Mouse (Mus musculus) heart, postnatal 0 days (tissue): ENCODE data around the gene Camk2d. TPM values are rescaled to one million over a fixed set of nuclear protein-coding genes. Genes with fewer than 3 reads are reported as not detected.
A peak's percentile ranks its signal among the peaks of the same experiment; 100 is the strongest.

ENCODE experiments used
- ATAC-seq: fragments of 200-750 bp; cut with Nextera tagmentation; 2 replicates; pipeline ENCODE4 v1.8.0; 2017; ENCODE audit warnings: low read depth, moderate number of reproducible peaks, moderate library complexity; ENCODE audit not compliant: insufficient read depth
- DNase-seq: peaks from one replicate; pipeline ENCODE4 v3.0.0-alpha.2; 2016; ENCODE audit warnings: low spot score
- H3K27ac ChIP-seq: fragments of 300-500 bp; sonication (generic); 2 replicates; pipeline ENCODE4 v1.5.1; 2014; ENCODE audit warnings: low read depth, mild to moderate bottlenecking
- H3K27me3 ChIP-seq: fragments of 300-500 bp; sonication (generic); 2 replicates; pipeline ENCODE4 v1.6.1; 2014; ENCODE audit warnings: low read length, mixed read lengths; ENCODE audit not compliant: control insufficient read depth, insufficient read depth
- H3K36me3 ChIP-seq: fragments of 300-500 bp; sonication (generic); replicated peaks from 2 replicates; pipeline ENCODE4 v1.6.1; 2014; ENCODE audit warnings: low read length, mixed read lengths; ENCODE audit not compliant: control insufficient read depth, insufficient read depth
- H3K4me1 ChIP-seq: fragments of 300-500 bp; sonication (generic); 2 replicates; pipeline ENCODE4 v1.6.1; 2014; ENCODE audit warnings: antibody characterized with exemption; ENCODE audit not compliant: control insufficient read depth, insufficient read depth
- H3K4me2 ChIP-seq: fragments of 300-500 bp; sonication (generic); 2 replicates; pipeline ENCODE4 v1.6.1; 2014; ENCODE audit warnings: low read depth, mild to moderate bottlenecking, low read length, moderate library complexity
- H3K4me3 ChIP-seq: fragments of 300-500 bp; sonication (generic); 2 replicates; pipeline ENCODE4 v1.5.1; 2014; ENCODE audit warnings: low read depth, low read length
- H3K9ac ChIP-seq: fragments of 300-500 bp; sonication (generic); replicated peaks from 2 replicates; pipeline ENCODE4 v1.6.1; 2014; ENCODE audit warnings: low read depth, low read length, mixed read lengths
- H3K9me3 ChIP-seq: fragments of 300-500 bp; sonication (generic); replicated peaks from 2 replicates; pipeline ENCODE4 v1.6.1; 2016; ENCODE audit warnings: low read length; ENCODE audit not compliant: control insufficient read depth
- CTCF ChIP-seq: IDR thresholded peaks from 2 replicates; pipeline ENCODE4 v1.5.1; 2016; ENCODE audit warnings: antibody characterized with exemption, control low read depth, low read depth
- EP300 ChIP-seq: IDR thresholded peaks from 2 replicates; pipeline ENCODE4 v1.6.1; 2016; ENCODE audit warnings: antibody characterized with exemption, low read depth
- WGBS: fragments of 180-500 bp; shearing (Covaris S2); extraction: QIAGEN DNeasy Blood & Tissue Kit; methylation state at CpG from one replicate; pipeline ENCODE4 v1.1.7; 2014; 5-methylcytosine and 5-hydroxymethylcytosine counted together
- polyA plus RNA-seq: library from polyadenylated mRNA; unstranded; fragments of >200 nt; fragmentation: Nextera tagmentation; extraction: Ambion mirVana; gene quantifications from 2 replicates; pipeline ENCODE4 v1.2.1, GENCODE M21; 2015
- total RNA-seq: library from RNA; depleted of rRNA; stranded (reverse); fragments of >200 nt; gene quantifications from 2 replicates; pipeline ENCODE4 v1.2.3, GENCODE M21; 2014; ENCODE audit warnings: low replicate concordance

Gene Camk2d
- total and polyA plus RNA-seq, 2 experiments from 2014 or later, result 109 to 191 TPM

DNA sequence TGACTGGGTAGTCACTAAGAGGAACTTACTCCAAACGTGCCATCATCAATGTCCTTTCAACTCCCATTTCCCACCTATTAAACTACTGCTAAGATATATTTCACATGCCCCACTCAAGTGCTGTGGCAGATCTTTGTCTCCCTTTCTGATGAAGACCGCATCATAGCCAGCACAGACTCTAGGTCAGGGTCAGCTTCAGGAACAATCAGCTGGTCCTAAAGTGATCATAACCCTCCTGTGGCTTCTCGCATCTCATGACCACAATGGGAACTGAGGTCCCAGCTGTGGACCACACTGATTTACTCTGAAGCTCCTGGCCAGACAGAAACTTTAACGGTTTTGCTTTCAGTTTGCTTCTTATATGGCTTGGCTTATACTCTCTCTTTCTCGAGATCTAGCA lies 67.3 kb downstream of the Camk2d start:
- peak overlapping the region; percentile 30; the same call in 1 of the 2 replicates for H3K4me2 ChIP-seq
- TF ChIP-seq CTCF, result no peak
- no peak for TF ChIP-seq EP300
- DNase-seq, result no peak
- H3K4me1 ChIP-seq, result peaks cover 54% of the 10 kb centered on the region
- no peak for ATAC-seq
- no peak overlapping the region for H3K9ac ChIP-seq
- H3K27ac ChIP-seq, result peak overlapping the region; percentile 39; the same call in 1 of the 2 replicates
- no peaks in the 10 kb centered on the region for H3K27me3 ChIP-seq
- no peaks in the 10 kb centered on the region for H3K36me3 ChIP-seq
- 56% methylated on average over 5 of the region's 5 CpGs for WGBS
- no peaks in the 10 kb centered on the region for H3K9me3 ChIP-seq
- no peak overlapping the region for H3K4me3 ChIP-seq

DNA sequence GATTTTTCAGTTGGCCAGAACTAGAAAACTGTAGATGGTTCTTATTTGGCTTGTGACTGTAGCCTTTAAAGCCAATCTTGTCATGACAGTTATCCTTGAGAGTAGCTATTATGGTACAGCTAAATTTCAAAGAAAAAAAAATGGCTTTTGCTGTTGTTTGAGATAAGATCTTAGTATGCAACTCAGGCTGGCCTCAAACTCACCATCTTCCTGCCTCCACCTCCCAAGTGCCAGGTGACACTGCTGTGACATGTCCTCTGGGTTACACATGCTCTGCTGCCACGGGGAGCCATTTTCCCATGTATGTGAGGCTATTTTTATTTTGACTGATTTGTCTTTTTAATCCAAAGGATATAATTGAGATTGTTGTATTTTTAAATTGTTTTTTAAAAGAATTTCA lies 69.8 kb downstream of the Camk2d start:
- WGBS, result 62% methylated on average over 1 of the region's 1 CpGs
- Histone ChIP-seq H3K9me3 (no peaks in the 10 kb centered on the region), H3K9ac (no peak overlapping the region), H3K4me2 (no peak overlapping the region), H3K27me3 (no peaks in the 10 kb centered on the region), H3K4me1 (peaks cover 37% of the 10 kb centered on the region), H3K27ac (no peak overlapping the region), H3K36me3 (no peaks in the 10 kb centered on the region), H3K4me3 (no peak overlapping the region)
- ATAC-seq, result no peak
- no peak for TF ChIP-seq EP300
- no peak for TF ChIP-seq CTCF
- DNase-seq, result no peak

DNA sequence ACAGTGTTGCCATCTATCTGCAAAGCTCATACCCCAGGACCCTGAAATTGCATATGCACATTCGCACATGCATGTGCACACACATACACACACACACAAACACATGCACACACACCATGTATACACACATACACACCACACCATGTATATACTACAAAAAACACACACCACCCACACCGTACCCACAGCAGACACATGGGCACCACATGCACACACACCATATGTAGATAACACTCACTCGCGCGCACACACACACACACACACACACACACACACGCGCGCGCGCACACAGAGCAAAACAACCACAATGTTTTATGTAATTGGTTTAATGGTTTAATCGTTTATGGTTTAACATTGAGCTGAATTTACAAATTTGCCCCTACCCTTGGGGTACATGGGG lies 70.9 kb downstream of the Camk2d start:
- WGBS, result 93% methylated on average over 11 of the region's 11 CpGs
- Histone ChIP-seq H3K9ac (no peak overlapping the region), H3K4me3 (no peak overlapping the region), H3K36me3 (no peaks in the 10 kb centered on the region), H3K27ac (peak overlapping the region; percentile 89), H3K4me2 (peak overlapping the region; percentile 41; the same call in 1 of the 2 replicates), H3K4me1 (peaks cover 42% of the 10 kb centered on the region), H3K9me3 (no peaks in the 10 kb centered on the region), H3K27me3 (no peaks in the 10 kb centered on the region)
- TF ChIP-seq EP300, result no peak
- no peak for TF ChIP-seq CTCF
- peak; percentile 3; the same call in 1 of the 2 replicates for ATAC-seq
- no peak for DNase-seq

DNA sequence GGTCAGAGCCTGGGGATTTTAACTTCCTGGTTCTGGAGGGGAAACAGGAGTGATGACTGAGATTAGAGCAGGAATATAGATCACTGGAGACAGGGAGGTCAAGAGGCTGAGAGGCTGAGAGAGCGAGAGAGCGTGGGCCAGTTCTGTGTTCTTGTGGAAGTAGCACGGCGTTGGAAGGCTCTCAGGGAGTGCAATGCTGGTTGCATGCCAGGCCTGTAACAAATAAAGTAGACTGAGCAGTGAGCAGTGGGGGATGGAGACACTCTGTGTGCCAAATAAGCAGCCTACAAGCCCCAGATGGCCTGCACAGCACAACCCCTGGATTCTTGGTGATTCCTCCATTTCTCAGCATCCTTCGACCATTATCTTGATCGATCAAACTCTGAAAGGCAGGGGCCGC lies 71.3 kb downstream of the Camk2d start:
- Histone ChIP-seq H3K36me3 (no peaks in the 10 kb centered on the region), H3K4me2 (peak overlapping the region; percentile 41; the same call in 1 of the 2 replicates), H3K4me1 (peaks cover 46% of the 10 kb centered on the region), H3K9me3 (no peaks in the 10 kb centered on the region), H3K9ac (no peak overlapping the region), H3K4me3 (no peak overlapping the region), H3K27me3 (no peaks in the 10 kb centered on the region), H3K27ac (peak overlapping the region; percentile 89)
- peak; percentile 68 for DNase-seq
- TF ChIP-seq EP300, result no peak
- TF ChIP-seq CTCF, result no peak
- ATAC-seq, result peak; percentile 76
- WGBS, result 31% methylated on average over 7 of the region's 7 CpGs

DNA sequence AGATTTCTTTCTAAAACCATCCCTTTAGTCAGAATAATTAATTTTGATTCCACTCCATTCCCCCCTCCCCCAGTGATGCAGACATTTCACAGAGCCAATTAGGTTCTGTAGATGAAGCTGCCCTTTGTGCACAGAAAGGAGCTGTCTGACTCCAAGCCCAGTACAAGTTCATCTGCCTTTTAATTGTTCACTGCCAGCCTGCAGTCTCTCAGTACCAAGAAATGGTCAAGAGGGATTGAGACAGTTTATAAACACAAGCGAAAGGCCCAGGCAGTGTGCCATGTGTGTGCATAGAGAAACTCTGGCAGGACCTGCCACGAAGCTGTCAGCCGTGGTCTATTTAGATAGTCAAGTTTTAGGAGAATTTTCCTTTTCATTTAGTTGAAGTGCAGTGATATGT lies 72.0 kb downstream of the Camk2d start:
- DNase-seq, result no peak
- TF ChIP-seq EP300 (no peak), CTCF (no peak)
- Histone ChIP-seq H3K4me3 (no peak overlapping the region), H3K4me1 (peaks cover 47% of the 10 kb centered on the region), H3K9ac (no peak overlapping the region), H3K27me3 (no peaks in the 10 kb centered on the region), H3K27ac (peak overlapping the region; percentile 89), H3K36me3 (no peaks in the 10 kb centered on the region), H3K9me3 (no peaks in the 10 kb centered on the region), H3K4me2 (peak overlapping the region; percentile 17; the same call in 1 of the 2 replicates)
- WGBS, result 29% methylated on average over 3 of the region's 3 CpGs
- no peak; the same call in 1 of the 2 replicates for ATAC-seq

DNA sequence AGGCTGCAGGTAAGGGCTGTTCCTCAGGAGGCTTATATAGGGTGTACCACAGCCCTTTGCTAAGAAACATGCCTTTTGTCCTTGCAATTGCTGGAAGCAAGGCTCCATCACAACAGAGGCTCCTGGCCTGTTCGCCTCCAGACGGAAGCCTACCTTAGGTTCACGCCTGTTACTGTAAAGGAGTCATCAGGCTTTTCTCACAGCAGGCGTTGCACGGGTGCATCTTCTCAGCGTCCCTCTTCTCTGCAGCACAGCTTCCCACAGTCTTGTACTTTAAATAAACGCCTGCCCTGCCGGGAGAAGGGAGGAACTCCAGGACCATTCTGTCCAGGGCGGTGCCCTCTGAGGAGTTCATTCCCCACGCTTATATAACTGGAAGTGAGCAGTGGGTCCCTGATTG lies 72.6 kb downstream of the Camk2d start:
- no peaks in the 10 kb centered on the region for H3K36me3 ChIP-seq
- H3K27ac ChIP-seq, result peak overlapping the region; percentile 89
- H3K27me3 ChIP-seq, result no peaks in the 10 kb centered on the region
- peaks cover 47% of the 10 kb centered on the region for H3K4me1 ChIP-seq
- 0 out of 2 replicates have a peak overlapping the region, but pooled peaks have one; percentile 14 for H3K9ac ChIP-seq
- H3K4me2 ChIP-seq, result peak overlapping the region; percentile 17
- ATAC-seq (no peak), DNase-seq (no peak)
- 31% methylated on average over 10 of the region's 10 CpGs for WGBS
- no peak overlapping the region for H3K4me3 ChIP-seq
- TF ChIP-seq CTCF (no peak), EP300 (no peak)
- H3K9me3 ChIP-seq, result no peaks in the 10 kb centered on the region
